27 mouse cellular contexts compared by ENCODE assay signal in genomic region chr1:181998673-181999072, GRCm38 (mm10). TPM values are rescaled to one million over a fixed set of nuclear protein-coding genes. Genes with fewer than 3 reads are reported as not detected.
DNase-seq lines count a peak whose midpoint lies in the region; ATAC-seq and TF ChIP-seq lines count a peak whose summit lies in the region.
"Had no signal": no experiment of that assay in that cellular context is flagged by ENCODE, and none has a peak within 500 bp of the region (broad histone marks: within the 10 kb centered on the region; RNA-seq: fewer than 3 reads in every experiment).

No protein-coding gene starts in this region.

- H3K4me3 ChIP-seq in forebrain, embryonic 12.5 days (replicated peaks): no peak overlapping the region
- no peak overlapping the region for H3K4me3 ChIP-seq in forebrain, embryonic 11.5 days (ENCODE audit: low read depth, low read length)
- H3K4me3 ChIP-seq in layer of hippocampus, adult 2 months: no peak overlapping the region
- no peak overlapping the region for H3K4me3 ChIP-seq in embryonic facial prominence, embryonic 14.5 days (ENCODE audit: low read depth, low read length)
- H3K4me3 ChIP-seq in olfactory bulb, adult 2 months (ENCODE audit: insufficient read depth, low read depth, low read length): no peak overlapping the region
- H3K4me3 ChIP-seq: forebrain, embryonic 15.5 days; heart, embryonic 12.5 days; hindbrain, embryonic 13.5 days; megakaryocyte, embryonic 14.5 days; myocyte; neural tube, embryonic 13.5 days had no signal

- no peak for TF ChIP-seq POLR2A in olfactory bulb, adult 2 months (IDR thresholded peaks at IDR 0.05; ENCODE audit: insufficient read depth, low read depth, low read length)

- H3K4me1 ChIP-seq in forebrain, embryonic 12.5 days: peaks cover 29% of the 10 kb centered on the region
- H3K4me1 ChIP-seq in forebrain, embryonic 11.5 days (replicated peaks; ENCODE audit: control insufficient read depth, insufficient read depth, low read length): 0 out of 2 replicates have a peak, but pooled peaks cover 3% of the 10 kb centered on the region
- H3K4me1 ChIP-seq in embryonic facial prominence, embryonic 14.5 days (ENCODE audit: control insufficient read depth, insufficient read depth, low read length): peaks cover 26% of the 10 kb centered on the region
- H3K4me1 ChIP-seq in olfactory bulb, adult 2 months (ENCODE audit: control insufficient read depth, insufficient read depth, low read length): peaks cover 4% of the 10 kb centered on the region; the same call in 1 of the 2 replicates

- H3K9ac ChIP-seq in forebrain, embryonic 12.5 days: no peak overlapping the region
- H3K9ac ChIP-seq in forebrain, embryonic 11.5 days (ENCODE audit: low read length): no peak overlapping the region
- no peak overlapping the region for H3K9ac ChIP-seq in embryonic facial prominence, embryonic 14.5 days (ENCODE audit: low read depth, low read length)
- H3K9ac ChIP-seq: forebrain, embryonic 15.5 days; heart, embryonic 12.5 days; hindbrain, embryonic 13.5 days; liver, embryonic 14.5 days; lung, embryonic 14.5 days; neural tube, embryonic 13.5 days had no signal

- no peak overlapping the region for H3K4me2 ChIP-seq in forebrain, embryonic 12.5 days
- H3K4me2 ChIP-seq in forebrain, embryonic 11.5 days (ENCODE audit: low read depth, low read length, severe bottlenecking): no peak overlapping the region
- H3K4me2 ChIP-seq in embryonic facial prominence, embryonic 14.5 days (ENCODE audit: low read depth, low read length): no peak overlapping the region
- H3K4me2 ChIP-seq: forebrain, embryonic 15.5 days; heart, embryonic 12.5 days; hindbrain, embryonic 13.5 days; lung, embryonic 14.5 days; neural tube, embryonic 13.5 days had no signal

- WGBS in forebrain, embryonic 12.5 days: 45% methylated on average over 4 of the region's 4 CpGs
- 55% methylated on average over 4 of the region's 4 CpGs for WGBS in forebrain, embryonic 11.5 days
- 40% methylated on average over 4 of the region's 4 CpGs for WGBS in embryonic facial prominence, embryonic 14.5 days
- WGBS in olfactory bulb, adult 2 months: 45% methylated on average over 4 of the region's 4 CpGs

- DNase-seq in forebrain, embryonic 11.5 days (ENCODE audit: low spot score): no peak
- DNase-seq in layer of hippocampus, adult 2 months (ENCODE audit: low spot score in 2 of 2): no peak
- no peak for DNase-seq in layer of hippocampus, adult 11-12 months (ENCODE audit: low spot score)
- peak; percentile 62 for DNase-seq in embryonic facial prominence, embryonic 14.5 days (ENCODE audit: low spot score)
- no peak for DNase-seq in lung, postnatal 10 days
- DNase-seq: adrenal gland, postnatal 25 days; cerebellum, adult 11 months; cerebellum, adult 9-11 months; gastrocnemius, postnatal 14 days; heart, adult 18-20 months; heart, postnatal 14 days; kidney, adult 8-10 months; kidney, postnatal 25 days; lung, embryonic 14.5 days; lung, postnatal 36 days; thymus, postnatal 25 days had no signal

- ATAC-seq in forebrain, embryonic 12.5 days (ENCODE audit: low FRiP score): no peak
- ATAC-seq in forebrain, embryonic 11.5 days (replicated peaks; ENCODE audit: low FRiP score): no peak
- ATAC-seq in embryonic facial prominence, embryonic 14.5 days (ENCODE audit: low read depth): peak; percentile 74; the same call in 1 of the 2 replicates
- ATAC-seq: forebrain, embryonic 15.5 days; inflammation-experienced regulatory T-cells, adult 6 months; midbrain, embryonic 16.5 days had no signal

- no peaks in the 10 kb centered on the region for H3K9me3 ChIP-seq in forebrain, embryonic 12.5 days
- no peaks in the 10 kb centered on the region for H3K9me3 ChIP-seq in forebrain, embryonic 11.5 days (ENCODE audit: control insufficient read depth, low read length)
- H3K9me3 ChIP-seq in embryonic facial prominence, embryonic 14.5 days (ENCODE audit: control insufficient read depth, low read length): no peaks in the 10 kb centered on the region
- H3K9me3 ChIP-seq: forebrain, embryonic 15.5 days; heart, embryonic 12.5 days; hindbrain, embryonic 13.5 days; megakaryocyte, embryonic 14.5 days; neural tube, embryonic 13.5 days had no signal

- no peak for TF ChIP-seq CTCF in layer of hippocampus, adult 2 months (conservative IDR thresholded peaks at IDR 0.05)
- no peak for TF ChIP-seq CTCF in olfactory bulb, adult 2 months (IDR thresholded peaks at IDR 0.05; ENCODE audit: insufficient read depth, low read depth, low read length)

- H3K36me3 ChIP-seq in forebrain, embryonic 12.5 days (replicated peaks): no peaks in the 10 kb centered on the region
- no peaks in the 10 kb centered on the region for H3K36me3 ChIP-seq in forebrain, embryonic 11.5 days (ENCODE audit: control insufficient read depth, insufficient read depth, low read length)
- no peaks in the 10 kb centered on the region for H3K36me3 ChIP-seq in embryonic facial prominence, embryonic 14.5 days (ENCODE audit: control insufficient read depth, insufficient read depth, low read length)
- H3K36me3 ChIP-seq: forebrain, embryonic 15.5 days; heart, embryonic 12.5 days; hindbrain, embryonic 13.5 days; neural tube, embryonic 13.5 days had no signal

- 0 out of 2 replicates have a peak overlapping the region, but pooled peaks have one; percentile 13 for H3K27ac ChIP-seq in forebrain, embryonic 12.5 days
- H3K27ac ChIP-seq in forebrain, embryonic 11.5 days (ENCODE audit: low read depth, low read length): no peak overlapping the region
- H3K27ac ChIP-seq in layer of hippocampus, adult 2 months: peak overlapping the region; percentile 64
- H3K27ac ChIP-seq in embryonic facial prominence, embryonic 14.5 days (replicated peaks; ENCODE audit: low read depth, low read length): no peak overlapping the region
- H3K27ac ChIP-seq in olfactory bulb, adult 2 months (ENCODE audit: insufficient read depth, low read depth, low read length): peak overlapping the region; percentile 81; the same call in 1 of the 2 replicates
- H3K27ac ChIP-seq: forebrain, embryonic 15.5 days; hindbrain, embryonic 13.5 days; liver, embryonic 14.5 days; neural tube, embryonic 13.5 days had no signal

- no peaks in the 10 kb centered on the region for H3K27me3 ChIP-seq in forebrain, embryonic 12.5 days
- H3K27me3 ChIP-seq in forebrain, embryonic 11.5 days (ENCODE audit: control insufficient read depth, insufficient read depth, low read length): no peaks in the 10 kb centered on the region
- H3K27me3 ChIP-seq in embryonic facial prominence, embryonic 14.5 days (replicated peaks; ENCODE audit: control insufficient read depth, insufficient read depth, low read length): no peaks in the 10 kb centered on the region
- H3K27me3 ChIP-seq: forebrain, embryonic 15.5 days; heart, embryonic 12.5 days; hindbrain, embryonic 13.5 days; megakaryocyte, embryonic 14.5 days; neural tube, embryonic 13.5 days had no signal

RNA-seq across cellular contexts. Expression of gene Enah, which starts 21.1 kb away (rescaled TPM):
- polyA plus RNA-seq in forebrain, embryonic 12.5 days (2016; fragmentation: Nextera tagmentation; extraction: Ambion mirVana): 37.4 and 40.4 TPM in 2 replicates
- polyA plus RNA-seq in forebrain, embryonic 11.5 days (2014; fragmentation: Nextera tagmentation; extraction: Ambion mirVana): 40.8 and 42.4 TPM in 2 replicates
- 100 to 1,000 TPM; 192 to 203 TPM for total RNA-seq in layer of hippocampus, adult 2 months (2021)
- 23.7 and 27.6 TPM in 2 replicates for polyA plus RNA-seq in embryonic facial prominence, embryonic 14.5 days (2014; fragmentation: Nextera tagmentation; extraction: Ambion mirVana)
- 161 TPM in 1 of 2 replicates, not detected in the other for polyA plus RNA-seq in olfactory bulb, adult 2 months (2012; ENCODE audit: insufficient read depth, insufficient read length, low replicate concordance, missing spikeins)

Comparison
In these comparisons a context has a peak if more than half of its experiments do, and no peak if none do; other contexts are left out.
1. H3K27ac ChIP-seq: peak in forebrain, embryonic 12.5 days (single experiment), layer of hippocampus, adult 2 months (single experiment) and olfactory bulb, adult 2 months (single experiment); none in forebrain, embryonic 11.5 days (single experiment) and embryonic facial prominence, embryonic 14.5 days (single experiment).